Mouse (Mus musculus) gastrocnemius, postnatal 14 days (tissue): ENCODE data around the gene Panx3. TPM values are rescaled to one million over a fixed set of nuclear protein-coding genes. Genes with fewer than 3 reads are reported as not detected.

Experiments used
- DNase-seq: peaks from one replicate; pipeline ENCODE4 v3.0.0; 2021; ENCODE audit warnings: mixed read lengths
- intact Hi-C: fragments of 180-260 bp; cut with DNase I; formaldehyde crosslinking; loops from one replicate; pipeline ENCODE4 v1.15.1; 2025; ENCODE audit warnings: low total_unique reads
- total RNA-seq, 2 experiments: library from RNA; stranded (reverse); gene quantifications; 2 replicates each; pipeline ENCODE4 v1.2.3; 2021

Gene Panx3
- total RNA-seq, 2 experiments from 2014 or later: not detected

DNA sequence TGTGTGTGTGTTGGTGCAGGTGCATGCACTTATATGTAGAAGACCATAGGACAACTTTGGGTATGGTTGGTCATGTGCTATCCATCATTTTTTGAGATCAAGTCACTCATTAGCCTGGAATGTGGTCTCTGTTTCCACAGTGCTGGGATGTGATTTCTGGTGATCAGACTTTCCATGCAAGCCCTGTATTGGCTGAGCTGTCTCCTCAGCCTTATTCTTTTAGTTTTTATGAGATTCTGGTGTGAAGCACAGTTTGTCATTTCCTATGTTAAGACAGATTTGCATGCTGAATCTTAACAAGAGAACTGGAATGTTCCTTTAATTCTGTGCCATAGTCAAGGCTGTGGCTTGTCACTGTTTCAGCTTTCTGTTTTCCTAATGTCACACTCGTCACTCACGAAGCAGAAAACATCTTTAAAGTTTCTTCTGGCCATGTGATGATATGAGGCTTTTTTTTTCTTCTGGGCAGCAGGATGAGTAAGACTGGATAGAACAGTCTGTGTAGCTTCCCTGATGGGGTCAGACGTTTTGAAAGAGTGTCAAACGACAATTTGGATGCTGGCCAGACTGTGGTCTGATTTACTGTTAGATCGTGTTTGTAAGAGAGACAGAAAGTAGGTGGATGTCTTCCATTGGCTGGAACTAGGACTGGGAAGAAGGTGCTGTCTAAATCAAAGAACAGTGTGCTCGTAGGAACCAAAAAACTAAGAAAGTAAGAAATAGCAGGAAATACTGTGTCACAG lies 32.1 kb downstream of the Panx3 start:
- intact Hi-C loops: no loop called here
- no peak for DNase-seq

DNA sequence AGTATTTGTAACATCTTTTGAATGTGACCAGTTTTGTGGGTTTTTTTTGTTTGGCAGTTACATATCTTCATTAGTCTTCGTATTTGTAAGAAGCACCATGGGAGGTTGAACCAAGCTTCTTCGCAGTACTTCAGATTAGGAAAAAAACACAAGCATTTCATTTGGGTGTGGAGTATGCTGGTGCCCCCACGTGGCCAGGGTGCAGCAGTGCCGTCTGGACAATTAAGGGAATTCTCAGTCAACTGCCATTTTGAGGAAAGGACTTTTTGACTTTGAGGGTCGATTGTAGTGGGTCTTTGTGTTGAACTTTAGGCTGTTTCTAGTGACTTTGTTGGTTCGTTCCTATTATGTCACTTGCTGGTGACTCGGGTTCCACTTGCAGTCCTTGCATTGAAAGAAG lies 32.7 kb downstream of the Panx3 start:
- intact Hi-C loops: no loop called here
- peak; percentile 22 for DNase-seq

DNA sequence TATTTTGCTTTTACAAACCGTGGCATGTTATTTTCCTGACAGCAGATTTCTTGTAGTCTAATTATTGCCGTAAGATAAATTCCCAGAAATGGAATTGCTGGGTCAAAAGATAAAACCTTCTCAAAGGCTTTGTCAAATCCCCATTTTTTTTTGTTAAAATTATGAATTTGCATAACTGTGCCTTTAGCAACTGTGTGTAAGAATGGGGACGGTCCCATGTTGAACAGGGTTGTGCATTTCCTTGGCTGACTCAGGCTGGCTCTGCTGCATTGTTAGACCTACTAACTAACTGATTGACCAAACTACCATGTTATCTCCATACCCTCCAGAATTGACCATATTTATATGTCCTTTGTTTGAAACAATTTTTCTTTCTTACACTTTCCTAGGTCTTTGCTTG lies 34.8 kb downstream of the Panx3 start:
- intact Hi-C loops: loop anchor here (5.0 kb wide), 1 partner anchor 202 kb away; the partner anchor contains the start of gene Robo3
- DNase-seq: no peak

DNA sequence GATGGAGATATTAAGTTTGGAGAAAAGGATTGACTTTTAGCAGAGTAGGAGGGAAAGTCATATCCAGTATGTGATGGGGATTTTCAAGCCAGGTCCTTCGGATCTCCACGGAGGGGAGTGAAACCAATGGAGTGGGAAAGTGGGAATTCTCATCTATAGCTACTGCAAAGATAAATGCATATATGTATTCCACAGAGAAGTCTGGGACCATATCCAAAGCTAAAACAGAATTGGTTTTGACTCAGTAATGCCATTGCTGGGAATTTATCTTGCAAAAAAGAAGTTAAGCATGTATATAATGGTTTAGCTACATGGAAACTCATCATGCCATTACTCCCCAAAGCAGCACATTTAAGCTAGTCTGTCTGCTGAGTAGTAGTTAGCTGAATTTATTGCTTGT lies 36.7 kb downstream of the Panx3 start:
- DNase-seq: no peak
- intact Hi-C loops: loop anchor here (5.0 kb wide), 1 partner anchor 200 kb away; the partner anchor contains the start of gene Robo3

DNA sequence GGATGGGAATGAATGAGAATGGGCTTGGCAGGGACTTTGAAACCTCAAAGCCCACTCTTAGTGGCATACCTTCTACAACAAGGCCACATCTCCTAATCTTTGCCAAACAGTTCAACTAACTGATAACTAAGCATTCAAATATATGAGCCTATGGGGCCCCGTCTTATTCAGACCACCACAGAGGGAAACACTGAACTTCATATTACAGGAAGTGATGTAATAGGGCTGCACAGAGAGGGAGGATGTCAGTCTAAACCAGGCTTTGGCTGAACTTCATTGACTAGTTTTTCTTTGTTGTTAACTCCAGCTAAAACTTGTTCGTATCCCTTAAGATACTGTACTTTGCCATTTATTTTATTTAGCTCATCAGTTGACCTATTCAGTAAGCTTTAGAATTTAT lies 39.1 kb downstream of the Panx3 start:
- intact Hi-C loops: loop anchor here (5.0 kb wide), 2 partner anchors 173 to 198 kb away; partner anchors contain the start of gene Robo3
- no peak for DNase-seq

DNA sequence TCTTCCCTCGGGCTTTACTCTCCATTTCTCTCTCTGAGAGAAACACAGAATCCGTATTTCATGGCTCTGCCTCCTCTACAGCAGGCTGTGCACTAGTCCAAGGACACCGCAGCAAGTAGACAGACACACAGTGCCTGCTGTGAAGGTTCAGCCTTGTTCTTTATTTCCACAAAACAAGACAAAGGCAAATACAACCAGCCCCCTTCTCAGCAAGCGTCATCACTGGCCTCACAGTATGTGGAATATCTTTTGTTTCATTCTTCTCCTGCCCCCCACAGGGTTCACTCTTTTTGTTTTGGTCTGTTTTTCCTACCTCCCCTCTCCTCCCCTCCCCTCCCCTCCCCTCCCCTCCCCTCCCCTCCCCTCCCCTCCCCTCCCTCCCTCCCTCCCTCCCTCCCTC lies 40.5 kb downstream of the Panx3 start:
- no peak for DNase-seq
- intact Hi-C loops: loop anchor here (5.0 kb wide), 1 partner anchor 171 kb away; no protein-coding TSS in a partner anchor

DNA sequence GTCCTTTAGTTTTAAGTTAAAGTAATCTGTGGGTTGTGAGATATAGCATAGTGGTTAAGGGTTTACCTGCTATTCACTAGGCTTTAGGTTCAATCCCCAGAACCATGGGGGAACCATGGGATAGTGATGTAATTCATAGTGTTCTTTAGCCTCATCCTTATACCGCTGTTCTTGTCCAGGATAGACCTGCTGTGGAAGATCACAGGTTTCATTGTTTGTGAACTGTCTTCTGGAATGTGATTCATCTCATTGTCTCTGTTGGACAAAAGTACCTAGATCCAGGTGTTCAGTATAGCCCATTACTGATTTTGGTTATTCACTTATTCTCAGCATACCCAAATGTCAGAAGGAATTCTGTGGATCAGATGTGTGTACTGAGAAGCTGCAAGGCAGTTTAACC lies 41.8 kb downstream of the Panx3 start:
- intact Hi-C loops: loop anchor here (5.0 kb wide), 1 partner anchor 170 kb away; no protein-coding TSS in a partner anchor
- no peak for DNase-seq

DNA sequence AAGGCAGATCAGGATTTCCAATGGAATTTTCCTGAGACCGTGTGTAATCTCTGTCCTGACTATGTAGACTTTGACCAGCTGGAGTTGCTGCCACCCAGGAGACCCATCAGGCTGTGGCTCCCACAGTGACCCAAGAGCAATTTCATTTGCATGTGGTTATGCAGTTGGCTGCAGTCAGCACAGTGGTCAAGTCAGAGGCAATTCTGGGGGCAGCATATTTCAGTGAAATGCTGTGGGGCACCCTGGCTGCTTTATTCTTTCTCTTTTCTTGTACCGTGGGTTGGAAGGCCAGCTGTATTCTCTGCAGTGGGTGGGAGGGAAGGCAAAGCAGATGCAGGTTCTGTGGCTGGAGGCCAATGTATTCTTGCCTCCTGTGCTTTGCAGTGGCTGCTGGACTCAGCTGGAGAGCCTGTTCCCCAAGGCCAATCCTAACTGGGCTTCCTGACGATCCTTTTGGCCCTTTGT lies 42.9 kb downstream of the Panx3 start:
- intact Hi-C loops: loop anchor here (5.0 kb wide), 1 partner anchor 169 kb away; no protein-coding TSS in a partner anchor
- peak; percentile 18 for DNase-seq

DNA sequence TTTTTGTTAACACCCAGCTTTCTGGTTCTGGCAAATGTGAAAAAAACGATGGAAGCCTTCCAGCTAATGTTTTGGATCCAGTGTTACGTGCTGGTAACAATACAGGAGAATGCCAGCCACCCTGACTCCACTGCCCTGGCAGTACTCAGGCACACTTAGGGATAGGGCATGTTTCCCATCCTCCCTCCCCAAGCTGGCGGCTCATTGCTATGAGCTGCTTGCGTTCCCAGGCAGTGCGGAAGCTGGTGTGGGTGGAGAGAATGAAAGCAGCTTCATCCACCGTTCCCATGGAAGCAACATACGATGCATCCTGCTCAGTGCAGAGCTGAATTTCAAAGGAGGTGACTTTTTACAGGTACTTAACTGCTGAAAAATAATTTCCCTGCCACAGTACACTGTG lies 43.4 kb downstream of the Panx3 start:
- intact Hi-C loops: loop anchor here (5.0 kb wide), 1 partner anchor 168 kb away; no protein-coding TSS in a partner anchor
- peak; percentile 9 for DNase-seq

DNA sequence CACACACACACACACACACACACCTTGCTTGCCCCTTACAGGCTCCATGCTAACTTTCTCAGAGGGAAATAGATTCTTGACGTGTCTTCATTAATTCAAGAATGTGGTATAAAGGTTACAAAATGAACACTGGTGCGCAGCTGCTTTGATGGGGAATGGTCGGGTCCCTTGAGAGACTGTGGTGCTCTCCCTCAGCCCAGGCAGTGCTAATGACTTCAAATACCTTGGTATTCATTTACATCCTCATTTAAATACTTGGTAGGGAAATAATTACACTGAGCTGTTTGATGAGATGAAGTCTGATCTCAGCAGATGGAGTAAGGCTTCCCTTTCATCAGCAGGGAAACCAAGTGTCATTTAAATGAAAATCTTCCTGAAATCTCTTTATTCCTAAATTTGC lies 43.9 kb downstream of the Panx3 start:
- no peak for DNase-seq
- intact Hi-C loops: loop anchor here (5.0 kb wide), 1 partner anchor 168 kb away; no protein-coding TSS in a partner anchor

DNA sequence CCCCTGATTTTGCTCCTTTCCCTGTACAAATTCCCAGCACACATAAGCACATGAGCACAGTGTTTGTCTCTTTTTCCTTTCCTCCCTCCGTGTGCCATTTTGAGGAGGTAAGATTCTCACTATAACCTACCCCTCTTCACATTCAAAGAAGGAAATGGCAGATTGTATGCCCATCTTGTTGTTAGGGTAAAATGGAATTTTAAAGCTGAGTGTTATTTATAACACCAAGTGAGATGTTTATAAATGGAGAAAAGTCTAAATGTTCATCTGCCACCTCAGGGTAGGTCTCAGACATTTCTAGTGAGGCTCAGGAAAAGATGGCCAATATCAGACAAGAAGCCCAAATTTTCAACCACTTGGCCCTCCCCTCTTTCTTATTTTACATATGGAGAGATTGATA lies 44.5 kb downstream of the Panx3 start:
- no peak for DNase-seq
- intact Hi-C loops: no loop called here

DNA sequence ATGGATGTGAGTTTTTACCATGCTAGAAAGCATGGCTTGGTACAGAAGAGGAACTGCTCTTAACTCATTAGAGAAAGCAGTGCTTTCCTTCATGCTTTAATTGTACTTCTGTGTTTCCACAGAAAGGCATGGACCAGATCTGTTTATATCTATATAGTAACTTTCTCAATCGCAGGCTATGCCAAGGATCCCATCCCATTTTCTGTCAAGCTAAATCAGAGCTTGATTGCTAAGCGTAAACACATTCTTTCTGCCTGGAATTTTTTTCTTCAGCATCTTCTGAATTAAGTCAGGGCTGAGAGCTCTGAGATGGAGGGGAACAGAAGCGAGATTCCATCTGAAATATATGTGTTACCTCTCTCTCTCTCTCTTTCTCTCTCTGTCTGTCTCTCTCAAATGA lies 45.1 kb downstream of the Panx3 start:
- DNase-seq: no peak
- intact Hi-C loops: no loop called here

DNA sequence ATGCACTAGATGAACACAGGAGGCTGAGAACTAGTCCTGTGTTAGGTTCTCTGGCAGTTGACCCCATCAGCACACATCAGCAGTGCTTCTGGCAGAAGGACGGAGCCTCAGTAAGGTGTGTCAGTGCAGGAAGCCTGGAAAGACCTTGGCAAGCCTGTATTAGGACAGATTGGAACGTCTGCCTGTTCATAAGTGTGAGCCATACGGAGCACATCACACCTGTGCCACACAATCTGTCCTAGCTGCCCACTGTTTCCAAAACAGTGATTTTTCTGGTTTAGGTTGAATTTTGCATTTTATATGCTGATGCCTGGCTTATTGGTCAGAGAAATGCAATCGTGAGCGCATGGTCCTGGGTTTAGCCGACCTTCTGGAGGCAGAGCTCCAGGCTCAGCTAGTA lies 47.7 kb downstream of the Panx3 start:
- no peak for DNase-seq
- intact Hi-C loops: no loop called here

DNA sequence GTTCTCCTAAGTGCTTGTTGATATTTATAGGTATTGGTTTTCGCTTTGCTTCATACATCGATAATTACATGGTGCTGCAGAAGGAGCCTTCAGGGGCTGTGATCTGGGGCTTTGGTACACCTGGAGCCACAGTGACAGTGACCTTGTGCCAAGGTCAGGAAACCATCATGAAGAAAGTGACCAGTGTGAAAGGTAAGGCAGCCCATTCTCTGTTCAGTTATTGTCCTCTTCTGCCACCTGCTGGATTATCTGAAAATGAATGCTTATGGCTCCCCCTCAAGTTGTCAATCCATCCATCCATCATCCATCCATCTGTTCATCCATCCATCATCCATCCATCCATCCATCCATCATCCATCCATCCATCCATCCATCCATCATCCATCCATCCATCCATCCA lies 52.3 kb downstream of the Panx3 start:
- no peak for DNase-seq
- intact Hi-C loops: no loop called here

DNA sequence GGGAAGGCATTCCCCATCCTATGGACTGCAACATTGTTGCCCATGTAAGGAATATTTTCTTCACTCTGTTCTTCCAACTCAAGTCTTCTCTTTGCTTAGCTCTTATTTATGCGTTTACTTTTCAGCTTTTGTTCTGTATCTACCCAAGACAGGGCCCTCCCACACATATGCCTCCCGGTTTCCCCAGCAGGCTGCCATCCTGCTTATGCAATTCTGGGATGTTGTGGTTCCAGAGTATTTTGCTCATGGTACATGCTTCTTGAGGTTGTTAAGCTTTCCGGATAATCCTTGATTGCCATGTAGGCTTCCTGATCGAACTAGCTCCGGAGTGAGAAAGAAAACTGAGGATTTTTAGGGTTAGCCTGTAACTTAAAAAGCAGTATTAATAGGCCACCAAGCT lies 53.8 kb downstream of the Panx3 start:
- intact Hi-C loops: loop anchor here (2.0 kb wide), 1 partner anchor 154 kb away; no protein-coding TSS in a partner anchor
- DNase-seq: no peak

DNA sequence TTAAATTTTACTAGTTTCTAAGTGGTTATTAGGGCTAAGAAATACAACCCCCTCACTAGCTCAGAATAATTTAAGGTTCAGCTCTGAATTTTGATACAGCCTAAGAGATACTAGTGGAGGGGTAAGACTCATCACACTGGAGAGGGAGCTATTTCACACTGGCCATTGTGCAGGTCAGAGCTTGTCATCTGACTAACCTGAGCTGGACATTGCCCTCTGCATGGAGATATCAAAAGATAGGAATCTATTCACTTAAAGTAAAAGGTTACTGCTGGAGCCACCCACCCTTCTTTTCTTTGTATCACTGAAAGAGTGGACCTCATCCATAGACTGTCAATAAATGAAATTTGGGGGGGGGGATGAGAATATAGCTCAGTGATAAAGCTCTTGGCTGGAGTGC lies 54.7 kb downstream of the Panx3 start:
- intact Hi-C loops: loop anchor here (2.0 kb wide), 1 partner anchor 154 kb away; no protein-coding TSS in a partner anchor
- no peak for DNase-seq

DNA sequence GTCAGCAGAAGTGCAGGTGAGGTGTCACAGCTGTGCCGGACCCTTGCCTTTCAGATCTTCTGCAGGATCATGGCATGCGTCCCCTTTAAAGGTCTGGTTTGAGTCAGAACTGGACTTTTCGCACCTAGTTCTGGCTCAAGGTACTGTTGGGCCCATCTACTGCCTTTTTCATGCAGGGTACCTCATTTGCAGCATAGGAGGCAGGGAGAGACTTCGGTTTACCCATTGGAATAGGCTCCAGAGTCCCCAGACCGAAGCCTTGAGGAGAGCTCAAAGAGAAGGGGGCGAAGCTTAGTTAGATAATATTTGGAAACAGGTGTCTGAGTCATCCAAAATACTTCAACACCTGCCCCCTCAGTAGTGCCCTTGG lies 55.1 kb downstream of the Panx3 start:
- no peak for DNase-seq
- intact Hi-C loops: loop anchor here (2.0 kb wide), 1 partner anchor 153 kb away; no protein-coding TSS in a partner anchor

DNA sequence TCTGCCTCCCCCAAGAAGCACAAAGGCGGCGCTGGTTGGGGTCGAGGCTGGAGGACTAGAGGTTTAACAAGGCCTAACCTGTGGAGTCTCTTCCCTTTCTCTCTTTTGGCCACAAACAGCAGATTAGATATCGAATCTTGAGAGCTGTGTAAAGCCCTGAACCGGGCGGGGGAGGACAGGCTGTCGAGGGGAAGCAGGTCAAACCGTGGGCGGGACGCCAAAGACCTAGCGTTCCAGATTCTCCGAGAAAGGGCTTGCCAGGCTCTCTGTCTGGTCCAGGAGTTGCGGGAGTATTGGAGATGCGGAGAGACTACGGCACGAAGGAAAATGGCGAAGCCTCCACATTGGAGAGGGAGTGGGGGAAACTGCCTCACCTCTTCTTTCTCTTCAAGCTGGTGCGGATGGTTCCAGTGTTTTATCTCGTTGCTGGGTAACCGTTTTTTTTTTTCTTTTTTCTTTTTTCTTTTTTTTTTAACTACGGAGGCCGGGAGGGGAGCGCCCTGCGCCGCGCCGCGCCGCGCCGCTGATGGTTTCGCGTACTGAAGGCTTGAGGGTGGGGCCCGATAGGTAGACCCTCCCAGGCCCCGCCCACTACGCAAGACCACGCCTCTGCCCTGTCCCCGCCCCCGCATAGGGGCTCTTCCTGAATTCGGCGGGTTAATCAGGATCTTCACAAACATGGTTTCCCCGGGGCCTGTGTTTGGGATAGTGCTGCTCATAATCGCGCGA lies 55.7 kb downstream of the Panx3 start, which contains the start of gene Spa17:
TSS of gene Spa17 (minus strand) at position 541 of the 729 bp plus-strand sequence.
- peak; percentile 87 for DNase-seq
- intact Hi-C loops: no loop called here
